Mouse (Mus musculus) limb, embryonic 12.5 days (tissue): ENCODE measurements around the gene Ppp1r16b. TPM values are rescaled to one million over a fixed set of nuclear protein-coding genes. Genes with fewer than 3 reads are reported as not detected.

ENCODE experiments used
- ATAC-seq: fragments of 200-750 bp; cut with Nextera tagmentation; 2 replicates; pipeline ENCODE4 v1.8.0; 2017; ENCODE audit warnings: low read depth, moderate TSS enrichment; ENCODE audit not compliant: insufficient number of reproducible peaks, insufficient read depth, low FRiP score, low TSS enrichment
- H3K27ac ChIP-seq: fragments of 300-500 bp; sonication (generic); 2 replicates; pipeline ENCODE4 v1.5.1; 2016; ENCODE audit warnings: mild to moderate bottlenecking, moderate library complexity
- H3K27me3 ChIP-seq: fragments of 300-500 bp; sonication (generic); 2 replicates; pipeline ENCODE4 v1.6.1; 2016; ENCODE audit warnings: mild to moderate bottlenecking, moderate library complexity
- H3K36me3 ChIP-seq: fragments of 300-500 bp; sonication (generic); 2 replicates; pipeline ENCODE4 v1.6.1; 2016; ENCODE audit warnings: mild to moderate bottlenecking, moderate library complexity
- H3K4me1 ChIP-seq: fragments of 300-500 bp; sonication (generic); replicated peaks from 2 replicates; pipeline ENCODE4 v1.6.1; 2016
- H3K4me2 ChIP-seq: fragments of 300-500 bp; sonication (generic); 2 replicates; pipeline ENCODE4 v1.6.1; 2016; ENCODE audit warnings: mild to moderate bottlenecking, moderate library complexity
- H3K4me3 ChIP-seq: fragments of 300-500 bp; sonication (generic); replicated peaks from 2 replicates; pipeline ENCODE4 v1.5.1; 2016; ENCODE audit warnings: mild to moderate bottlenecking
- H3K9ac ChIP-seq: fragments of 300-500 bp; sonication (generic); replicated peaks from 2 replicates; pipeline ENCODE4 v1.6.1; 2016; ENCODE audit warnings: mild to moderate bottlenecking, moderate library complexity
- H3K9me3 ChIP-seq: fragments of 300-500 bp; sonication (generic); 2 replicates; pipeline ENCODE4 v1.6.1; 2016; ENCODE audit warnings: mild to moderate bottlenecking, moderate library complexity
- WGBS: fragments of 180-500 bp; shearing (Covaris S2); methylation state at CpG from one replicate; pipeline ENCODE4 v1.1.7; 2016; 5-methylcytosine and 5-hydroxymethylcytosine counted together
- polyA plus RNA-seq: library from polyadenylated mRNA; unstranded; fragments of >200 nt; fragmentation: Nextera tagmentation; extraction: Ambion mirVana; gene quantifications from 2 replicates; pipeline ENCODE4 v1.2.1, GENCODE M21; 2016

Ppp1r16b gene
- polyA plus RNA-seq, 1 experiment from 2014 or later: 3.3 TPM

- WGBS: 84% methylated on average over 9 of the region's 9 CpGs
- Histone ChIP-seq H3K36me3 (no peaks in the 10 kb centered on the region), H3K9me3 (0 out of 2 replicates have a peak, but pooled peaks cover 8% of the 10 kb centered on the region), H3K4me1 (peaks cover 5% of the 10 kb centered on the region), H3K27me3 (no peaks in the 10 kb centered on the region), H3K9ac (no peak overlapping the region), H3K4me3 (no peak overlapping the region), H3K27ac (no peak overlapping the region), H3K4me2 (no peak overlapping the region)
- ATAC-seq: no peak
These were observed 75.9 kb downstream of the Ppp1r16b start for GRCm38 (mm10) chr2:158741011-158741501.

GRCm38 (mm10) chr2:158742431-158742830 is 77.2 kb downstream of the Ppp1r16b start:
- H3K9me3 ChIP-seq: 0 out of 2 replicates have a peak, but pooled peaks cover 4% of the 10 kb centered on the region
- no peak for ATAC-seq
- no peak overlapping the region for H3K27ac ChIP-seq
- no peak overlapping the region for H3K9ac ChIP-seq
- H3K4me1 ChIP-seq: peaks cover 12% of the 10 kb centered on the region
- H3K4me2 ChIP-seq: no peak overlapping the region
- no peaks in the 10 kb centered on the region for H3K27me3 ChIP-seq
- no peaks in the 10 kb centered on the region for H3K36me3 ChIP-seq
- no peak overlapping the region for H3K4me3 ChIP-seq
- WGBS: 73% methylated on average over 5 of the region's 5 CpGs

GRCm38 (mm10) chr2:158743518-158744141 is 78.4 kb downstream of the Ppp1r16b start:
- Histone ChIP-seq H3K27me3 (no peaks in the 10 kb centered on the region), H3K36me3 (no peaks in the 10 kb centered on the region), H3K4me1 (peaks cover 12% of the 10 kb centered on the region), H3K9me3 (0 out of 2 replicates have a peak, but pooled peaks cover 4% of the 10 kb centered on the region), H3K27ac (no peak overlapping the region), H3K4me3 (no peak overlapping the region), H3K9ac (no peak overlapping the region), H3K4me2 (no peak overlapping the region)
- 84% methylated on average over 11 of the region's 11 CpGs for WGBS
- no peak for ATAC-seq

- ATAC-seq: no peak
- 30% methylated on average over 2 of the region's 2 CpGs for WGBS
- H3K4me2 ChIP-seq: no peak overlapping the region
These were observed 79.9 kb downstream of the Ppp1r16b start for GRCm38 (mm10) chr2:158745049-158745482.

GRCm38 (mm10) chr2:158746164-158746563 is 81.0 kb downstream of the Ppp1r16b start:
- Histone ChIP-seq H3K9me3 (0 out of 2 replicates have a peak, but pooled peaks cover 4% of the 10 kb centered on the region), H3K4me2 (peak overlapping the region; percentile 34), H3K9ac (no peak overlapping the region), H3K4me3 (no peak overlapping the region), H3K36me3 (no peaks in the 10 kb centered on the region), H3K27ac (no peak overlapping the region), H3K4me1 (peaks cover 12% of the 10 kb centered on the region), H3K27me3 (no peaks in the 10 kb centered on the region)
- WGBS: 37% methylated on average over 11 of the region's 11 CpGs
- no peak for ATAC-seq

More at GRCm38 (mm10) chr2:158745049-158745482, 79.9 kb downstream of the Ppp1r16b start:
- Histone ChIP-seq H3K4me1 (peaks cover 12% of the 10 kb centered on the region), H3K9ac (no peak overlapping the region), H3K27me3 (no peaks in the 10 kb centered on the region), H3K4me3 (no peak overlapping the region), H3K27ac (no peak overlapping the region), H3K36me3 (no peaks in the 10 kb centered on the region), H3K9me3 (0 out of 2 replicates have a peak, but pooled peaks cover 4% of the 10 kb centered on the region)

- no peak overlapping the region for H3K4me3 ChIP-seq
- H3K36me3 ChIP-seq: no peaks in the 10 kb centered on the region
- H3K9me3 ChIP-seq: no peaks in the 10 kb centered on the region
- WGBS: 90% methylated on average over 9 of the region's 9 CpGs
- H3K27me3 ChIP-seq: no peaks in the 10 kb centered on the region
- no peak for ATAC-seq
- H3K9ac ChIP-seq: no peak overlapping the region
- peaks cover 12% of the 10 kb centered on the region for H3K4me1 ChIP-seq
- no peak overlapping the region for H3K4me2 ChIP-seq
- no peak overlapping the region for H3K27ac ChIP-seq
These were observed 84.2 kb downstream of the Ppp1r16b start for GRCm38 (mm10) chr2:158749366-158749765.

GRCm38 (mm10) chr2:158760231-158760630 is 95.0 kb downstream of the Ppp1r16b start:
- WGBS: 70% methylated on average over 2 of the region's 2 CpGs
- no peak for ATAC-seq
- no peak overlapping the region for H3K9ac ChIP-seq
- no peaks in the 10 kb centered on the region for H3K27me3 ChIP-seq
- H3K4me3 ChIP-seq: no peak overlapping the region
- H3K27ac ChIP-seq: no peak overlapping the region
- H3K4me1 ChIP-seq: no peaks in the 10 kb centered on the region
- no peak overlapping the region for H3K4me2 ChIP-seq
- H3K9me3 ChIP-seq: no peaks in the 10 kb centered on the region
- no peaks in the 10 kb centered on the region for H3K36me3 ChIP-seq

- no peak overlapping the region for H3K4me3 ChIP-seq
- H3K36me3 ChIP-seq: no peaks in the 10 kb centered on the region
These were observed 97.1 kb downstream of the Ppp1r16b start for GRCm38 (mm10) chr2:158762339-158762738.

GRCm38 (mm10) chr2:158767742-158768339 is 102.6 kb downstream of the Ppp1r16b start, which contains the start of gene Fam83d:
Fam83d (plus strand) TSS chr2:158768093.
- H3K9ac ChIP-seq: peak within 1 kb of the TSS; percentile 73
- H3K4me1 ChIP-seq: peaks cover 42% of the 10 kb centered on the region
- H3K4me2 ChIP-seq: peak within 1 kb of the TSS; percentile 85
- peaks cover 7% of the 10 kb centered on the region; the same call in 1 of the 2 replicates for H3K36me3 ChIP-seq
- H3K27ac ChIP-seq: peak within 1 kb of the TSS; percentile 85
- H3K9me3 ChIP-seq: no peaks in the 10 kb centered on the region
- ATAC-seq: peak; percentile 97
- WGBS: under 1% methylated on average over 48 of the region's 48 CpGs
- no peaks in the 10 kb centered on the region for H3K27me3 ChIP-seq
- peak within 1 kb of the TSS; percentile 76 for H3K4me3 ChIP-seq

More at GRCm38 (mm10) chr2:158762339-158762738, 97.1 kb downstream of the Ppp1r16b start:
- H3K9ac ChIP-seq: no peak overlapping the region
- no peaks in the 10 kb centered on the region for H3K27me3 ChIP-seq
- no peaks in the 10 kb centered on the region for H3K9me3 ChIP-seq
- no peak overlapping the region for H3K4me2 ChIP-seq
- H3K4me1 ChIP-seq: no peaks in the 10 kb centered on the region
- 86% methylated on average over 5 of the region's 5 CpGs for WGBS
- no peak overlapping the region for H3K27ac ChIP-seq
- no peak for ATAC-seq

- Histone ChIP-seq H3K9ac (peak overlapping the region; percentile 73), H3K4me1 (peaks cover 42% of the 10 kb centered on the region), H3K27me3 (no peaks in the 10 kb centered on the region), H3K9me3 (no peaks in the 10 kb centered on the region), H3K36me3 (peaks cover 12% of the 10 kb centered on the region; the same call in 1 of the 2 replicates), H3K4me2 (peak overlapping the region; percentile 85), H3K27ac (peak overlapping the region; percentile 85), H3K4me3 (peak overlapping the region; percentile 76)
- under 1% methylated on average over 37 of the region's 37 CpGs for WGBS
- no peak; the same call in 1 of the 2 replicates for ATAC-seq
These were observed 103.2 kb downstream of the Ppp1r16b start for GRCm38 (mm10) chr2:158768350-158768749.

GRCm38 (mm10) chr2:158768771-158769170 is 103.6 kb downstream of the Ppp1r16b start:
- Histone ChIP-seq H3K36me3 (peaks cover 17% of the 10 kb centered on the region; the same call in 1 of the 2 replicates), H3K9me3 (no peaks in the 10 kb centered on the region), H3K9ac (peak overlapping the region; percentile 73), H3K27ac (no peak overlapping the region; the same call in 1 of the 2 replicates), H3K4me2 (peak overlapping the region; percentile 85), H3K4me3 (peak overlapping the region; percentile 76), H3K27me3 (no peaks in the 10 kb centered on the region), H3K4me1 (peaks cover 42% of the 10 kb centered on the region)
- WGBS: 12% methylated on average over 5 of the region's 5 CpGs
- ATAC-seq: no peak
